Mouse (Mus musculus) liver, embryonic 14.5 days (tissue): ENCODE results near the gene BC004004. TPM values are rescaled to one million over a fixed set of nuclear protein-coding genes. Genes with fewer than 3 reads are reported as not detected.
"Not testable (repeated sequence)": the region's sequence is repeated elsewhere in the genome, so short reads cannot be mapped to it uniquely, and the experiment has no call there.

Experiments
- ATAC-seq: fragments of 200-750 bp; cut with Nextera tagmentation; 2 replicates; pipeline ENCODE4 v1.8.0; 2017; ENCODE audit warnings: moderate number of reproducible peaks, mild to moderate bottlenecking, moderate library complexity; ENCODE audit not compliant: insufficient read depth
- DNase-seq, 3 experiments: peaks; one replicate each; pipeline ENCODE4 v3.0.0-alpha.2; 2012 to 2013; ENCODE audit warnings: low read depth in 3 of 3, low spot score in 3 of 3
- H3K27ac ChIP-seq: fragments of 300-500 bp; sonication (generic); 2 replicates; pipeline ENCODE4 v1.5.1; 2014; ENCODE audit warnings: moderate library complexity, mild to moderate bottlenecking, control low read depth, inconsistent platforms
- H3K27me3 ChIP-seq: fragments of 300-500 bp; sonication (generic); 2 replicates; pipeline ENCODE4 v1.6.1; 2014; ENCODE audit warnings: mild to moderate bottlenecking, low read length, moderate library complexity; ENCODE audit not compliant: control insufficient read depth, insufficient read depth
- H3K36me3 ChIP-seq: fragments of 300-500 bp; sonication (generic); replicated peaks from 2 replicates; pipeline ENCODE4 v1.6.1; 2014; ENCODE audit warnings: low read depth; ENCODE audit not compliant: control insufficient read depth, insufficient read depth
- H3K4me1 ChIP-seq, 2 experiments: fragments of 200-500 bp in 1 of 2; fragments of 300-500 bp in 1 of 2; sonication (generic) in 1 of 2; replicated peaks; 2 replicates each; pipeline ENCODE4 v1.6.1; 2012 to 2014; ENCODE audit warnings: antibody characterized with exemption in 1 of 2, inconsistent platforms in 1 of 2, low read length in 1 of 2; ENCODE audit not compliant: control insufficient read depth in 2 of 2, insufficient read depth in 2 of 2
- H3K4me2 ChIP-seq: fragments of 300-500 bp; sonication (generic); 2 replicates; pipeline ENCODE4 v1.6.1; 2014; ENCODE audit warnings: low read depth, mild to moderate bottlenecking, control low read depth, moderate library complexity
- H3K4me3 ChIP-seq, 2 experiments: fragments of 200-500 bp in 1 of 2; fragments of 300-500 bp in 1 of 2; sonication (generic) in 1 of 2; 2 replicates each; pipeline ENCODE4 v1.5.1; 2012 to 2014; ENCODE audit warnings: low read depth in 2 of 2, low read length in 2 of 2, mild to moderate bottlenecking in 2 of 2, control low read depth in 1 of 2, inconsistent platforms in 1 of 2, moderate library complexity in 1 of 2; ENCODE audit not compliant: insufficient read depth in 1 of 2
- H3K9ac ChIP-seq: fragments of 300-500 bp; sonication (generic); replicated peaks from 2 replicates; pipeline ENCODE4 v1.6.1; 2014; ENCODE audit warnings: mild to moderate bottlenecking, control low read depth, moderate library complexity
- H3K9me3 ChIP-seq: fragments of 300-500 bp; sonication (generic); 2 replicates; pipeline ENCODE4 v1.6.1; 2016; ENCODE audit warnings: low read length, mixed read lengths; ENCODE audit not compliant: control insufficient read depth
- CTCF ChIP-seq: IDR thresholded peaks from 2 replicates; pipeline ENCODE4 v1.5.1; 2016; ENCODE audit warnings: antibody characterized with exemption, low read depth, control low read depth
- EP300 ChIP-seq: IDR thresholded peaks from 2 replicates; pipeline ENCODE4 v1.6.1; 2016; ENCODE audit warnings: antibody characterized with exemption, low read depth
- WGBS: fragments of 180-500 bp; shearing (Covaris S2); extraction: QIAGEN DNeasy Blood & Tissue Kit; methylation state at CpG from one replicate; pipeline ENCODE4 v1.1.7; 2014; ENCODE audit not compliant: insufficient replicate concordance; 5-methylcytosine and 5-hydroxymethylcytosine counted together
- polyA plus RNA-seq, 2 experiments: library from polyadenylated mRNA; depleted of rRNA in 1 of 2; stranded (reverse) in 1 of 2; unstranded in 1 of 2; fragments of >200 nt; fragmentation: Nextera tagmentation in 1 of 2; extraction: Ambion mirVana in 1 of 2; gene quantifications; 2 replicates each; pipeline versions ENCODE4 v1.2.1 to v1.2.3; 2012 to 2014

The BC004004 gene
- polyA plus RNA-seq, 2 experiments, result 26.1 to 58.1 TPM

DNA sequence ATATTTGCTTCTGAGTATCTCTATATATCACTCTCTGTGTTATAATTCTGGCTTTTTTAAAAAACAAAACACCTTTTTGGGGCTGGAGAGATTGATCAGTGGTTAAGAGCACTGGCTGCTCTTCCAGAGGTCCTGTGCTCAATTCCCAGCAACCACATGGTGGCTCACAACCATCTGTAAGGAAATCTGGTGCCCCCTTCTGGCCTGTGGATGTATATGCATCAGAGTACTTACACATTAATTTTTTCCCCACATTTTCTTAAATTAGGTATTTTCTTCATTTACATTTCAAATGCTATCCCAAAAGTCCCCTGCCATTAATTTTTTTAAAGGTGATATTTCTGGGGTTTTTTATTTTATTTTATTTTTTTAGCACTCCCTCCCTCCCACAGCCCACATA, 44.7 kb downstream of the BC004004 start:
- Histone ChIP-seq H3K4me3 (no peak overlapping the region), H3K36me3 (no peaks in the 10 kb centered on the region), H3K27ac (no peak overlapping the region), H3K4me1 (no peaks in the 10 kb centered on the region), H3K9ac (no peak overlapping the region), H3K9me3 (peaks cover 2% of the 10 kb centered on the region; the same call in 1 of the 2 replicates), H3K4me2 (no peak overlapping the region), H3K27me3 (no peaks in the 10 kb centered on the region)
- ATAC-seq (no peak), DNase-seq (no peak)
- TF ChIP-seq EP300 (no peak), CTCF (peak; percentile 56)

DNA sequence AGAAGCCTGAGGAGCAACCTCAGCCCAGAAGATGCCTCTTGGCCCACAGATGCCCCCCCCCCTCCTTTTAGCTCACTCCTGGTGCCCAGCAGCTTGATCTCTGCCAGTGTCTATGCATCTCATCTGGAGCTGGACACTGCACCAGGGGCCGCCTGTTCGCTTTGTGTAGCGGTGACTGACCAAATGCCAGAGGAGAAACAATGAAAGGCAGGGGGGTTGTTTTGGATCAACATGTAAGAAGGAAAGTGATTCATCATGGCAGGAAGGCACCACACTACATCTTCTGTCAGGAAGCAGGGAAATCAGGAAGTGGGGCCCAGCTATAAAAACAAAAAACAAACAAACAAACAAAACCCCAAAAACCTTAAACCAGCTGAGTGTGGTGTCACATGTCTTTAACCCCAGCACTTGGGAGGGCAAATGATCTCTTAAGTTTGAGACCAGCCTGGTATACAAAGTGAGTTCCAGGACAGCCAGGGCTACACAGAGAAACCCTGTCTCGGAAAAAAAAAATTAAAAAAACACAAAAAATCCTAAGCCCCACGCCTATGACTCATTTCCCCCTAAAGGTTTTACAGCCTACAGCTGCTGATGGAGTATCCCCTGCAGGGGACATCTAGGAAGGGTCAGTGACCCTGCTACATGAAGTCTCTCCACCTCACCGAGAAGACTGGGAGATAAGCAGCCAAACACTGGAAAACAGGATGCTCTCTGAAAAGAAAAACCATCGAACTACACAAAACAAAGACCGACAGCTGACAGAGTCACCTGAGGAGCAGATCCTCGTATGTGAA, 47.3 kb downstream of the BC004004 start:
- H3K9ac ChIP-seq, result no peak overlapping the region
- H3K4me2 ChIP-seq, result no peak overlapping the region
- ATAC-seq (no peak), DNase-seq (no peak)
- H3K9me3 ChIP-seq, result peaks cover 2% of the 10 kb centered on the region; the same call in 1 of the 2 replicates
- no peak for TF ChIP-seq EP300
- TF ChIP-seq CTCF, result no peak
- H3K27me3 ChIP-seq, result no peaks in the 10 kb centered on the region; the same call in 1 of the 2 replicates
- H3K4me3 ChIP-seq, result no peak overlapping the region
- H3K27ac ChIP-seq, result no peak overlapping the region
- peaks cover 0 to 3% of the 10 kb centered on the region in 2 experiments; a peak in 2 of 4 replicates for H3K4me1 ChIP-seq
- H3K36me3 ChIP-seq, result no peaks in the 10 kb centered on the region
- WGBS, result 45% methylated on average over 9 of the region's 9 CpGs

DNA sequence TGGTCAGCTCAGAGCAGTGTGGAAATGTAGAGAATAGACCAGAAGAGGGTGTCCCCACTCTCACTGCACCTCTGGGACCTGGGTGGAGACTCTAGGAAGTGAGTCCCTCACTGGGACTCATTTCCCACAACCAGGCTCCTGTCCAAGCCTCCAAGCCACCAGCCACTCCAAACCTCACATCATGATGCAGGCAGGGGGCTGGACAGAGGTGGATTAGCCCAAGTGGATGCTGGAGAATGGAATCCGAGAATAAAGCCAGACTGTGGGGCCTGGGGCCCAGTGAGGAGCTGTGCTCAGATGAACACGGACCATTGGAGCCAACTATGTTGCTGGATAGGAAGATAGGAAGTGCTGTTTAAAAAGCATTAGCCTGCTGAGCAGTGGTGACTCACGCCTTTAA, 48.3 kb downstream of the BC004004 start:
- peaks cover 0 to 3% of the 10 kb centered on the region in 2 experiments; a peak in 2 of 4 replicates for H3K4me1 ChIP-seq
- H3K9ac ChIP-seq, result no peak overlapping the region
- 50% methylated on average over 3 of the region's 3 CpGs for WGBS
- no peak overlapping the region for H3K4me3 ChIP-seq
- peaks cover 2% of the 10 kb centered on the region; the same call in 1 of the 2 replicates for H3K9me3 ChIP-seq
- no peaks in the 10 kb centered on the region for H3K36me3 ChIP-seq
- no peak for ATAC-seq
- TF ChIP-seq EP300 (no peak), CTCF (no peak)
- no peak overlapping the region for H3K4me2 ChIP-seq
- H3K27me3 ChIP-seq, result peaks cover 5% of the 10 kb centered on the region
- H3K27ac ChIP-seq, result no peak overlapping the region
- DNase-seq, result no peak

DNA sequence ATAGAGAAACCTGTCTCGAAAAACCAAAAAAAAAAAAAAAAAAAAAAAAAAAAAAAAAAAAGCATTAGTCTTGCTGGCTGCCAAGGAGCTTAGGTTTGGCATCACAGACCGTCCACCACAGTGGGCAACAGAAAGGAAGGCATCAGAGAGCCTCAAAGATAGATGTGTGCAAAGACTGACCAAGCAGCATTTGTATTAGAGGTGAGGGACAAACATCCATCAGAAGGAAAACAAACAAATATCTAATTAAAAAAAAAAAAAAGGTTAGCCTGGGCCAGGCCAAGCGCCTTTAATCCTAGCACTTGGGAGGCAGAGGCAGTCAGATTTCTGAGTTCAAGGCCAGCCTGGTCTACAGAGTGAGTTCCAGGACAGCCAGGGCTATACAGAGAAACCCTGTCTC, 48.8 kb downstream of the BC004004 start, which contains the start of gene Pi16:
TSS of gene Pi16 (plus strand) at position 301 of the 400 bp plus-strand sequence.
- H3K4me3 ChIP-seq, result not testable (repeated sequence)
- WGBS, result 75% methylated on average over 3 of the region's 3 CpGs

DNA sequence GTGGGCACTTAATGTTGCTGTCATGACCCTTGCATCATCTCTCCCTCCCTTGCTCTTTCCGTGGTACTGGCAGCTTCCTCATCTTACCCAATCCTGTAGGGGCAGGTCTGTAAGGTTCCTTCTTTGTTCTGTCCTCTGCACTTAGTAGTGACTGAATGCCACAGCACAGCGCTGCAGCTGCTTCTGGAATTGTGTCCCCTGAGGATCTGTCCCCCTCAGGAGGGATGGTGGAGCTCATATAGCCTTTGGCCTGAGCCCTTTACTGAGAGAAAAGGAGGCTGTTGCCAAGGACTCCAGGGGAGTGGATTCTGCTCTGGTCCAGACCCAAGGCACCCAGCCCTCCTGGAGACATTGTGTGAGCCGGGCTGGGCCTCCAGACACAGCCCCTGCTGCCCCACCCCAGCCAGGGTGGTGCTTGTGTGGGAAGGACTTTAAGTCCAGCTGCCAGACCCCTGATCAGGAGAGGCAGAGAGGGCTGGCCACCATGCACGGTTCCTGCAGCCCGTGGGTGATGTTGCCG, 50.2 kb downstream of the BC004004 start:
- no peaks in the 10 kb centered on the region for H3K36me3 ChIP-seq
- no peak overlapping the region for H3K4me3 ChIP-seq
- H3K9ac ChIP-seq, result no peak overlapping the region
- H3K27ac ChIP-seq, result no peak overlapping the region
- ATAC-seq (no peak), DNase-seq (peak in 1 of 3 experiments; percentile 20)
- no peak overlapping the region for H3K4me2 ChIP-seq
- peaks cover 0 to 6% of the 10 kb centered on the region in 2 experiments; a peak in 2 of 4 replicates for H3K4me1 ChIP-seq
- WGBS, result 27% methylated on average over 6 of the region's 6 CpGs
- H3K9me3 ChIP-seq, result no peaks in the 10 kb centered on the region
- peaks cover 9% of the 10 kb centered on the region for H3K27me3 ChIP-seq
- TF ChIP-seq CTCF (no peak), EP300 (no peak)

More for the DNA sequence above, 48.8 kb downstream of the BC004004 start, which contains the start of gene Pi16:
- not testable (repeated sequence) for H3K27ac ChIP-seq, H3K27me3 ChIP-seq, H3K4me2 ChIP-seq, H3K36me3 ChIP-seq, H3K4me1 ChIP-seq, DNase-seq, H3K9me3 ChIP-seq, ATAC-seq, H3K9ac ChIP-seq
